Mouse (Mus musculus): ENCODE results near the gene Tjap1. TPM values are rescaled to one million over a fixed set of nuclear protein-coding genes. Genes with fewer than 3 reads are reported as not detected.

The Tjap1 gene
- polyA plus RNA-seq, 1 experiment from 2014 or later, result 39.5 TPM

DNA sequence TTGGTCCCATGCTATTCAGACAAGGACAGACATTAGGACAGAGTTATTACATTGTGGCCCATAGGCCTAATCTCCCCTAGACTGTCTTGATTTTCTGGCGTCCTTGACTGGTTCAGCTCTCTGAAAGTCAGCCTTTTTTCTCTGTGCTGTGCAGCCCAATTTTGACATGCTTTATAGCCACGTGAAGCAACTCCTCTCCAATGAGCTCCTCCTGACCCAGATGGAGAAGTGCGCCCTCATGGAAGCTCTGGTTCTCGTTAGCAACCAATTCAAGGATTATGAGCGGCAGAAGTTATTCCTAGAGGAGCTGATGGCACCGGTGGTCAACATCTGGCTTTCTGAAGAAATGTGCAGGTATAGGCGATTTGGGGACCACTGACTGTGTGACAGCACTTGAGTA is 55.2 kb downstream of the Tjap1 start:
- Histone ChIP-seq H3K4me1 (replicated peaks) (no peaks in the 10 kb centered on the region), H3K4me3 (no peak overlapping the region), H3K27me3 (no peaks in the 10 kb centered on the region), H3K36me3 (peaks cover 85% of the 10 kb centered on the region), H3K27ac (no peak overlapping the region), H3K4me2 (no peak overlapping the region), H3K9me3 (replicated peaks) (no peaks in the 10 kb centered on the region), H3K9ac (no peak overlapping the region)
- ATAC-seq (replicated peaks; ENCODE audit: insufficient number of reproducible peaks, insufficient read depth, low FRiP score, low read depth), result no peak
- WGBS, result 84% methylated on average over 7 of the region's 7 CpGs

DNA sequence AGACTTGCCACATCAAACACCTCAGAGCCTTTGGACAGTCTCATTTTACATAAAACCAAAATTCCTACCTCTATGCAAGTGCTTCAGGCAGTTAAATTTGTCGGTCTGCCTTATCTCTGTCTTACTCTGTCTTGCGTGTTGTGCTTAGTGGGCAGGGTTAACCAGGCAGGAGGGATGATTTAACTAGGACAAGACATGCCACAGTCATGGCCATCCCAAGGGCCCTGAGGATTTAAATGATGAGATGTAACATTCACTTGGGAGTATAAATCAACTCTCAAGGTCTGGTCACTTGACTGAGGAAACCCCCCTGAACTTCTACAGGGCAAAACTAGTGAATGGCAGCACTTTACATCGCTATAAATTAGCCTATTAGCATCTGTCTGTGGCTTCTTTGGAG is 61.2 kb downstream of the Tjap1 start:
- Histone ChIP-seq H3K4me3 (no peak overlapping the region), H3K4me2 (no peak overlapping the region), H3K9me3 (replicated peaks) (no peaks in the 10 kb centered on the region), H3K4me1 (replicated peaks) (no peaks in the 10 kb centered on the region), H3K36me3 (peaks cover 90% of the 10 kb centered on the region), H3K9ac (no peak overlapping the region), H3K27ac (no peak overlapping the region), H3K27me3 (no peaks in the 10 kb centered on the region)
- 86% methylated on average over 3 of the region's 3 CpGs for WGBS
- no peak for ATAC-seq (replicated peaks; ENCODE audit: insufficient number of reproducible peaks, insufficient read depth, low FRiP score, low read depth)

DNA sequence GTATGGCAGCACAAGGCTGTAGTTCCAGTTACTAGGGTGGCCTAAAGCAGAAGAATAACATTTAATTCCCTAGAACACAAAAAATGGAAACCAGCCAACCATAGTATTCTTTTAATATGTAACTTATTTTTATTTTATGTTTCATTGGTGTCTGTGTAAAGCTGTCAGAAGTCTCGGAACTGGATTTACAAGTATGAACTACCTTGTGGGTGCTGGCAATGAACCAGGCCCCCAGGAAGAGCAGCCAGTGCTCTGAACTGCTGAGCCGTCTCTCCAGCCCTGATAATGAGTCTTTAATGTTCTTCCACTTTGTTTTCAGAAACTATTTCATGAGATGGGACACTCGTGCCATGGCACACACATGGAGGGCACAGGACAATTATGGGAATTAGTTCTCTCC is 72.3 kb downstream of the Tjap1 start:
- H3K4me2 ChIP-seq, result no peak overlapping the region
- 88% methylated on average over 3 of the region's 3 CpGs for WGBS
- no peaks in the 10 kb centered on the region for H3K4me1 ChIP-seq (replicated peaks)

More for the DNA sequence above, 72.3 kb downstream of the Tjap1 start:
- no peak for ATAC-seq (replicated peaks; ENCODE audit: insufficient number of reproducible peaks, insufficient read depth, low FRiP score, low read depth)
- H3K27me3 ChIP-seq, result no peaks in the 10 kb centered on the region
- peaks cover 87% of the 10 kb centered on the region for H3K36me3 ChIP-seq
- H3K27ac ChIP-seq, result no peak overlapping the region
- no peaks in the 10 kb centered on the region for H3K9me3 ChIP-seq (replicated peaks)
- H3K4me3 ChIP-seq, result no peak overlapping the region
- H3K9ac ChIP-seq, result no peak overlapping the region

MicroRNA genes within 50 kb of the gene (microRNA counts, 519-probe panel; counts per million panel counts)
- microRNA mmu-miR-693-3p (not detected), microRNA mmu-miR-693-5p (not detected)

Small RNAs within 50 kb of the gene (microRNA-seq; reads per million reads assigned to microRNA genes)
- 0.84 reads per million for gene Mir693

Other genes starting within 250 kb of the Tjap1 start
- 118 and 121 TPM in 2 replicates for gene Mrps18a, start 172.0 kb downstream of the Tjap1 start, polyA plus RNA-seq (2015; fragmentation: Nextera tagmentation; extraction: Ambion mirVana)
- gene Rsph9, start 138.8 kb downstream of the Tjap1 start, polyA plus RNA-seq (2015; fragmentation: Nextera tagmentation; extraction: Ambion mirVana), result 5.8 and 6.9 TPM in 2 replicates
- gene Mad2l1bp, start 129.5 kb downstream of the Tjap1 start, polyA plus RNA-seq (2015; fragmentation: Nextera tagmentation; extraction: Ambion mirVana), result 31.4 and 34.4 TPM in 2 replicates
- gene Gtpbp2, start 122.0 kb downstream of the Tjap1 start, polyA plus RNA-seq (2015; fragmentation: Nextera tagmentation; extraction: Ambion mirVana), result 33.8 and 36.8 TPM in 2 replicates
- gene Polh, start 80.4 kb downstream of the Tjap1 start, polyA plus RNA-seq (2015; fragmentation: Nextera tagmentation; extraction: Ambion mirVana), result 11.7 and 12.7 TPM in 2 replicates
- gene Xpo5, start 80.2 kb downstream of the Tjap1 start, polyA plus RNA-seq (2015; fragmentation: Nextera tagmentation; extraction: Ambion mirVana), result 15.1 and 22.0 TPM in 2 replicates
- gene Polr1c, start 35.0 kb downstream of the Tjap1 start, polyA plus RNA-seq (2015; fragmentation: Nextera tagmentation; extraction: Ambion mirVana), result 36.3 and 51.0 TPM in 2 replicates
- gene Yipf3, start 34.9 kb downstream of the Tjap1 start, polyA plus RNA-seq (2015; fragmentation: Nextera tagmentation; extraction: Ambion mirVana), result 72.1 and 97.8 TPM in 2 replicates
- 0.47 and 0.94 TPM in 2 replicates for gene Lrrc73, start 29.5 kb downstream of the Tjap1 start, polyA plus RNA-seq (2015; fragmentation: Nextera tagmentation; extraction: Ambion mirVana)
- gene Dlk2, start 14.4 kb upstream of the Tjap1 start, polyA plus RNA-seq (2015; fragmentation: Nextera tagmentation; extraction: Ambion mirVana), result 0.49 and 1.7 TPM in 2 replicates
- 4.3 and 4.6 TPM in 2 replicates for gene Abcc10, start 45.3 kb upstream of the Tjap1 start, polyA plus RNA-seq (2015; fragmentation: Nextera tagmentation; extraction: Ambion mirVana)
- 6.4 and 6.5 TPM in 2 replicates for gene Zfp318, start 100.7 kb upstream of the Tjap1 start, polyA plus RNA-seq (2015; fragmentation: Nextera tagmentation; extraction: Ambion mirVana)
- gene Crip3, start 145.9 kb upstream of the Tjap1 start, polyA plus RNA-seq (2015; fragmentation: Nextera tagmentation; extraction: Ambion mirVana), result 3.5 and 28.8 TPM in 2 replicates
- 0.25 and 0.74 TPM in 2 replicates for gene Slc22a7, start 155.4 kb upstream of the Tjap1 start, polyA plus RNA-seq (2015; fragmentation: Nextera tagmentation; extraction: Ambion mirVana)
- 0.05 and 0.29 TPM in 2 replicates for gene Ttbk1, start 204.6 kb upstream of the Tjap1 start, polyA plus RNA-seq (2015; fragmentation: Nextera tagmentation; extraction: Ambion mirVana)
- 23.1 and 27.6 TPM in 2 replicates for gene Dnph1, start 213.7 kb upstream of the Tjap1 start, polyA plus RNA-seq (2015; fragmentation: Nextera tagmentation; extraction: Ambion mirVana)

Measured in heart, embryonic 15.5 days (tissue).